Mouse (Mus musculus): ENCODE measurements around the gene Etl4. TPM values are rescaled to one million over a fixed set of nuclear protein-coding genes. Genes with fewer than 3 reads are reported as not detected.

Gene Etl4
- polyA plus RNA-seq, 1 experiment from 2014 or later, result 77.7 TPM

GRCm38 (mm10) chr2:20748481-20748880 lies 838.9 kb downstream of the Etl4 start:
- POLR2A ChIA-PET, result interaction anchor here (0.6 kb wide), 1 partner anchor 974 kb away, joined by 6 read pairs; no protein-coding TSS in a partner anchor
- CTCF ChIA-PET, result interaction anchor here (1.2 to 1.4 kb wide), 2 partner anchors 12 to 27 kb away, joined by 3 read pairs; no protein-coding TSS in a partner anchor
- ATAC-seq (no peak), DNase-seq (ENCODE audit: low read depth, low spot score) (no peak)
- in situ Hi-C loops (cut with MboI; ENCODE audit: low pct_unique_long_range_greater_than_20kb), result no loop called here
- no peak for TF ChIP-seq CTCF (IDR thresholded peaks at IDR 0.05)
- no peaks in the 10 kb centered on the region for H3K27me3 ChIP-seq

GRCm38 (mm10) chr2:20749687-20750086 lies 840.1 kb downstream of the Etl4 start:
- no peak for ATAC-seq
- POLR2A ChIA-PET, result no interaction called here
- no peak for DNase-seq (ENCODE audit: low read depth, low spot score)
- CTCF ChIA-PET, result interaction anchor here (2.7 kb wide), 1 partner anchor 10 kb away, joined by 11 read pairs; no protein-coding TSS in a partner anchor
- TF ChIP-seq CTCF (IDR thresholded peaks at IDR 0.05), result no peak
- H3K27me3 ChIP-seq, result no peaks in the 10 kb centered on the region
- in situ Hi-C loops (cut with MboI; ENCODE audit: low pct_unique_long_range_greater_than_20kb), result no loop called here

GRCm38 (mm10) chr2:20753282-20754110 lies 843.9 kb downstream of the Etl4 start:
- H3K27me3 ChIP-seq, result no peaks in the 10 kb centered on the region
- DNase-seq (ENCODE audit: low read depth, low spot score), result no peak
- TF ChIP-seq CTCF (IDR thresholded peaks at IDR 0.05), result no peak
- in situ Hi-C loops (cut with MboI; ENCODE audit: low pct_unique_long_range_greater_than_20kb), result no loop called here
- CTCF ChIA-PET, result no interaction called here
- ATAC-seq, result no peak
- POLR2A ChIA-PET, result no interaction called here

- ChIA-PET POLR2A (no interaction called here), CTCF (no interaction called here)
- in situ Hi-C loops (cut with MboI; ENCODE audit: low pct_unique_long_range_greater_than_20kb), result no loop called here
- DNase-seq (ENCODE audit: low read depth, low spot score) (no peak), ATAC-seq (no peak)
- no peak for TF ChIP-seq CTCF (IDR thresholded peaks at IDR 0.05)
- H3K27me3 ChIP-seq, result no peaks in the 10 kb centered on the region
Observed at GRCm38 (mm10) chr2:20756964-20757363, 847.4 kb downstream of the Etl4 start.

DNA sequence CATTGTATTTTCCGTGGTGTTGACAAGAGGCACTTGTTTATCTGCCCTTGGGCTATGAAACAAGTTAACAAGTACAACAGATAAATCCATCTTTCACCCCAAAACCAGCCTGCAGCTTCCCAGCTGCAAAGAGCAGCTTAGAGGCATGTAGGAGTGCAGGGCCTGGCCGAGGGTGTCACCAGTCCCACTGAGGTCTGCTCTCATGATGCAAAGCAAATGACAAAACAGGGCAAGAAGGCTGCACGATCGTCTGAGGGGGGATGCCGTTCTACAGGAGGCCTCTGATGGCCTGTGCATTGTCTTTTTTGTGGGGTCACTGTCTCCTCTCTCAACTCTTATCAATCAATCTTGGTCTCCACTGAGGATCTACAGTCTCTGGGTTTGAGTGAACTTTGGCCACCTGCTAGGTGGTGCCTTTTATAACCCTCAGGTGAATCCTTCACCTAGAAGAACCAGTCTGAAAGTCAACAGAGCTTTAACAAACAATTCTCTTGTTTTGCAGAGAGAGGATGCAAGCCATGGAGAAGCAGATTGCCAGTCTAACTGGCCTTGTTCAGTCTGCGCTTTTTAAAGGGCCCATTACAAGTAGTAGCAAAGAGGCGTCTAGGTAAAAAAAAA lies 849.6 kb downstream of the Etl4 start:
- H3K27me3 ChIP-seq, result no peaks in the 10 kb centered on the region
- TF ChIP-seq CTCF (IDR thresholded peaks at IDR 0.05), result no peak
- in situ Hi-C loops (cut with MboI; ENCODE audit: low pct_unique_long_range_greater_than_20kb), result no loop called here
- ATAC-seq, result no peak
- no peak for DNase-seq (ENCODE audit: low read depth, low spot score)
- POLR2A ChIA-PET, result no interaction called here
- CTCF ChIA-PET, result interaction anchor here (3.4 kb wide), 1 partner anchor 9 kb away, joined by 11 read pairs; no protein-coding TSS in a partner anchor

- CTCF ChIA-PET, result interaction anchor here (1.0 to 3.4 kb wide), 2 partner anchors 11 to 13 kb away, joined by 3 to 11 read pairs; no protein-coding TSS in a partner anchor
- in situ Hi-C loops (cut with MboI; ENCODE audit: low pct_unique_long_range_greater_than_20kb), result no loop called here
- no peak for TF ChIP-seq CTCF (IDR thresholded peaks at IDR 0.05)
- ATAC-seq (no peak), DNase-seq (ENCODE audit: low read depth, low spot score) (no peak)
- H3K27me3 ChIP-seq, result no peaks in the 10 kb centered on the region
- POLR2A ChIA-PET, result no interaction called here
Observed at GRCm38 (mm10) chr2:20761320-20761719, 851.7 kb downstream of the Etl4 start.

DNA sequence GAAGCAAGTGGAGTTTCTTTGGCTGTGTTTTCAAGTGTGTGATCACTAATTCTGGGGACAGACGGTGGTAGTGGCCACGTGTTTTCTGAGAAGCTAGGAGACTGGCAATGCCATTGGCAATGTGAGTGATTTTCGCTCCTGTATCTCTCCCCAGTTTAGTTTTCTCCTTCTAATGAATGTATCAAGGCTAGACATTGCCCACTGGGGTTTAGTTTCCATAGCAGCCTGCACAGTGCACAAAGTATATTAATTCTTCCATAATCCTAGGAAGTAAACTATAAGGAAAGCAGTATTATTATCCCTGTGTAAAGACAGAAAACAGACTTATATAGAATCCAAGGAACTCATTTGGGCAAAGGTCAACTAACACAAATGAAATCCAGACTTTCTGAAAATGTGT lies 852.2 kb downstream of the Etl4 start:
- CTCF ChIA-PET, result no interaction called here
- H3K27me3 ChIP-seq, result no peaks in the 10 kb centered on the region
- no peak for DNase-seq (ENCODE audit: low read depth, low spot score)
- TF ChIP-seq CTCF (IDR thresholded peaks at IDR 0.05), result no peak
- in situ Hi-C loops (cut with MboI; ENCODE audit: low pct_unique_long_range_greater_than_20kb), result no loop called here
- ATAC-seq, result no peak
- POLR2A ChIA-PET, result no interaction called here

GRCm38 (mm10) chr2:20763511-20764212 lies 854.1 kb downstream of the Etl4 start:
- POLR2A ChIA-PET, result no interaction called here
- no peak for ATAC-seq

GRCm38 (mm10) chr2:20764566-20765090 lies 855.0 kb downstream of the Etl4 start:
- no peak for TF ChIP-seq CTCF (IDR thresholded peaks at IDR 0.05)
- ChIA-PET CTCF (interaction anchor here (1.5 kb wide), 1 partner anchor 14 kb away, joined by 3 read pairs; no protein-coding TSS in a partner anchor), POLR2A (interaction anchor here (1.3 kb wide), 1 partner anchor 13 kb away, joined by 8 read pairs; no protein-coding TSS in a partner anchor)
- in situ Hi-C loops (cut with MboI; ENCODE audit: low pct_unique_long_range_greater_than_20kb), result no loop called here
- no peaks in the 10 kb centered on the region for H3K27me3 ChIP-seq
- DNase-seq (ENCODE audit: low read depth, low spot score) (no peak), ATAC-seq (no peak)

More at GRCm38 (mm10) chr2:20763511-20764212, 854.1 kb downstream of the Etl4 start:
- TF ChIP-seq CTCF (IDR thresholded peaks at IDR 0.05), result no peak
- DNase-seq (ENCODE audit: low read depth, low spot score), result no peak
- CTCF ChIA-PET, result no interaction called here
- no peaks in the 10 kb centered on the region for H3K27me3 ChIP-seq
- in situ Hi-C loops (cut with MboI; ENCODE audit: low pct_unique_long_range_greater_than_20kb), result no loop called here

GRCm38 (mm10) chr2:20768681-20769080 lies 859.1 kb downstream of the Etl4 start:
- no peak for ATAC-seq
- CTCF ChIA-PET, result interaction anchor here (1.0 to 1.9 kb wide), 3 partner anchors 9 to 93 kb away, joined by 3 to 9 read pairs (median 7); no protein-coding TSS in a partner anchor
- no peak for DNase-seq (ENCODE audit: low read depth, low spot score)
- in situ Hi-C loops (cut with MboI; ENCODE audit: low pct_unique_long_range_greater_than_20kb), result no loop called here
- TF ChIP-seq CTCF (IDR thresholded peaks at IDR 0.05), result peak; percentile 31
- POLR2A ChIA-PET, result no interaction called here
- H3K27me3 ChIP-seq, result no peaks in the 10 kb centered on the region

Data from Patski (cell line).